Mouse (Mus musculus) kidney, embryonic 14.5 days (tissue): ENCODE measurements around the gene Syt2. TPM values are rescaled to one million over a fixed set of nuclear protein-coding genes. Genes with fewer than 3 reads are reported as not detected.

ENCODE experiments used
- ATAC-seq: fragments of 200-750 bp; cut with Nextera tagmentation; 2 replicates; pipeline ENCODE4 v1.8.0; 2017; ENCODE audit warnings: moderate number of reproducible peaks, mild to moderate bottlenecking, moderate TSS enrichment, moderate library complexity; ENCODE audit not compliant: low FRiP score, low TSS enrichment
- H3K27ac ChIP-seq: fragments of 300-500 bp; sonication (generic); 2 replicates; pipeline ENCODE4 v1.5.1; 2014; ENCODE audit warnings: low read depth, mild to moderate bottlenecking, low read length, moderate library complexity, mixed read lengths
- H3K27me3 ChIP-seq: fragments of 300-500 bp; sonication (generic); 2 replicates; pipeline ENCODE4 v1.6.1; 2014; ENCODE audit warnings: mild to moderate bottlenecking, low read length; ENCODE audit not compliant: control insufficient read depth, insufficient read depth
- H3K36me3 ChIP-seq: fragments of 300-500 bp; sonication (generic); 2 replicates; pipeline ENCODE4 v1.6.1; 2014; ENCODE audit warnings: low read length, mixed read lengths; ENCODE audit not compliant: control insufficient read depth, insufficient read depth
- H3K4me1 ChIP-seq: fragments of 300-500 bp; sonication (generic); 2 replicates; pipeline ENCODE4 v1.6.1; 2014; ENCODE audit warnings: low read length, mixed read lengths; ENCODE audit not compliant: control insufficient read depth, insufficient read depth
- H3K4me2 ChIP-seq: fragments of 300-500 bp; sonication (generic); replicated peaks from 2 replicates; pipeline ENCODE4 v1.6.1; 2014; ENCODE audit warnings: low read depth, mild to moderate bottlenecking, low read length
- H3K4me3 ChIP-seq: fragments of 300-500 bp; sonication (generic); 2 replicates; pipeline ENCODE4 v1.5.1; 2014; ENCODE audit warnings: mild to moderate bottlenecking, low read length
- H3K9ac ChIP-seq: fragments of 300-500 bp; sonication (generic); 2 replicates; pipeline ENCODE4 v1.6.1; 2014; ENCODE audit warnings: low read depth, mild to moderate bottlenecking, low read length, moderate library complexity
- H3K9me3 ChIP-seq: fragments of 300-500 bp; sonication (generic); 2 replicates; pipeline ENCODE4 v1.6.1; 2016; ENCODE audit warnings: low read length; ENCODE audit not compliant: control insufficient read depth
- WGBS: fragments of 180-500 bp; shearing (Covaris S2); extraction: QIAGEN DNeasy Blood & Tissue Kit; methylation state at CpG from one replicate; pipeline ENCODE4 v1.1.7; 2014; 5-methylcytosine and 5-hydroxymethylcytosine counted together
- microRNA-seq: library from miRNA; unstranded; fragments of <30 nt; microRNA quantifications from one replicate; pipeline ENCODE4, GENCODE M21; 2016
- polyA plus RNA-seq: library from polyadenylated mRNA; unstranded; fragments of >200 nt; fragmentation: Nextera tagmentation; extraction: Ambion mirVana; gene quantifications from 2 replicates; pipeline ENCODE4 v1.2.1, GENCODE M21; 2014

The Syt2 gene
- polyA plus RNA-seq, 1 experiment from 2014 or later: 1.2 TPM

- peak overlapping the region; percentile 73; the same call in 1 of the 2 replicates for H3K27ac ChIP-seq
- H3K4me2 ChIP-seq: no peak overlapping the region
Measured at GRCm38 (mm10) chr1:134804373-134804772, 157.9 kb downstream of the Syt2 start.

DNA sequence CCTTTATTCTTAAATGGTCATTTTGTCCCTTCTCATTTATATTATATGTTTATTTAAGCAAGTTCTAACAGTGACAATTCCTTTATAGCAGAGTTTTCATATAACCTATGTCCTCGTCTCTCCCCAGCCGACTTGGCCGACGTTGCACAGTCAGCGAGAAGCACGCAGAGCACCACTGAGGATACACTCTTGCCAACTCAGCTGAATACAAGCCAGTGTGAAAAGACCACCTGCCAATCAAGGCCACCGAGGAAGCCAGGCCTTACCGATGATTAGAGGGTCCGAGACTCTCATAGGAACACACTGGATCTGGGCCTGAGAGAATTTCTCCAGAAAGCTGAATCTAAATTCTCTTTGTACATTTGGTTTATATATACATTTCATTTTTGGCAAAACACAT lies 159.0 kb downstream of the Syt2 start:
- no peak overlapping the region for H3K4me2 ChIP-seq
- no peaks in the 10 kb centered on the region for H3K9me3 ChIP-seq
- no peak overlapping the region for H3K27ac ChIP-seq
- 89% methylated on average over 9 of the region's 9 CpGs for WGBS
- H3K27me3 ChIP-seq: no peaks in the 10 kb centered on the region
- peaks cover 37% of the 10 kb centered on the region for H3K4me1 ChIP-seq
- no peak for ATAC-seq
- no peaks in the 10 kb centered on the region for H3K36me3 ChIP-seq
- H3K9ac ChIP-seq: no peak overlapping the region
- no peak overlapping the region for H3K4me3 ChIP-seq

More at GRCm38 (mm10) chr1:134804373-134804772, 157.9 kb downstream of the Syt2 start:
- 53% methylated on average over 5 of the region's 5 CpGs for WGBS
- H3K4me3 ChIP-seq: no peak overlapping the region
- no peaks in the 10 kb centered on the region for H3K27me3 ChIP-seq
- peaks cover 37% of the 10 kb centered on the region for H3K4me1 ChIP-seq
- H3K9me3 ChIP-seq: no peaks in the 10 kb centered on the region
- no peak overlapping the region for H3K9ac ChIP-seq
- no peaks in the 10 kb centered on the region for H3K36me3 ChIP-seq
- no peak for ATAC-seq

Small RNA genes within 50 kb of the gene (microRNA-seq; reads per million reads assigned to microRNA genes)
- not detected for gene Gm22232

Other genes starting within 250 kb of the Syt2 start
- 28.4 and 36.7 TPM in 2 replicates for gene Cyb5r1, start 241.1 kb upstream of the Syt2 start, polyA plus RNA-seq
- 77.4 and 91.3 TPM in 2 replicates for gene Adipor1, start 231.3 kb upstream of the Syt2 start, polyA plus RNA-seq
- 17.3 and 27.8 TPM in 2 replicates for gene Klhl12, start 191.1 kb upstream of the Syt2 start, polyA plus RNA-seq
- 38.0 and 46.3 TPM in 2 replicates for gene Rabif, start 152.0 kb upstream of the Syt2 start, polyA plus RNA-seq
- not detected in 2 replicates for gene Mgat4e, start 97.0 kb upstream of the Syt2 start, polyA plus RNA-seq
- 42.3 and 75.9 TPM in 2 replicates for gene Kdm5b, start 86.5 kb upstream of the Syt2 start, polyA plus RNA-seq